Mouse (Mus musculus): Measurements from ENCODE around the gene Igsf9. TPM values are rescaled to one million over a fixed set of nuclear protein-coding genes. Genes with fewer than 3 reads are reported as not detected.

Gene Igsf9
- total RNA-seq (2021), result under 1 TPM; 0.75 to 0.76 TPM

GRCm38 (mm10) chr1:172481540-172482280, at the start of gene Igsf9:
TSS of gene Igsf9 (plus strand) at chr1:172481788.
- intact Hi-C loops (cut with DNase I), result no loop called here
- peak; percentile 81 to 85 for DNase-seq

GRCm38 (mm10) chr1:172431836-172432586, 49.6 kb upstream of the Igsf9 start:
- intact Hi-C loops (cut with DNase I), result loop anchor here (2.0 kb wide), 1 partner anchor 19 kb away; no protein-coding TSS in a partner anchor
- DNase-seq, result peak; percentile 52 to 56

DNA sequence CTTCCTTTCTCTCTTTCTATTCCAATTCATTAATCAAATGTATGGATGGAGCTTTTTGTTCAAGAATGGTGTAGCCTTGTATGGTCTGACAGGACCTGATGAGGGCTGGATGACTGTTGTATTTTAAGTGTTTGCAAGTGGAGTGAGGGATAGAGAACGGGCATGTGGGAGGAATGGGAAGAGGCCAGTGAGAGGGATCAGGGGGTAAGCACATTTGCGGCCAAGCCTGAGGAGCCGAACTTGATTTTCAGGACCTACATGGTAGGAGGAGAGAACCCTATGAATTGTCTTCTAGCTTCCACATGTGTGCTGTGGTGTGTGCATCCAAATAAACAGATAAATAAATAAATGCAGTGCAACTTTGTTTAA, 49.0 kb upstream of the Igsf9 start:
- intact Hi-C loops (cut with DNase I), result loop anchor here (2.0 kb wide), 1 partner anchor 20 kb away; no protein-coding TSS in a partner anchor
- no peak for DNase-seq

- DNase-seq, result no peak
- intact Hi-C loops (cut with DNase I), result loop anchor here (2.0 kb wide), 1 partner anchor 20 kb away; no protein-coding TSS in a partner anchor
Observed at GRCm38 (mm10) chr1:172433012-172433850, 48.4 kb upstream of the Igsf9 start.

DNA sequence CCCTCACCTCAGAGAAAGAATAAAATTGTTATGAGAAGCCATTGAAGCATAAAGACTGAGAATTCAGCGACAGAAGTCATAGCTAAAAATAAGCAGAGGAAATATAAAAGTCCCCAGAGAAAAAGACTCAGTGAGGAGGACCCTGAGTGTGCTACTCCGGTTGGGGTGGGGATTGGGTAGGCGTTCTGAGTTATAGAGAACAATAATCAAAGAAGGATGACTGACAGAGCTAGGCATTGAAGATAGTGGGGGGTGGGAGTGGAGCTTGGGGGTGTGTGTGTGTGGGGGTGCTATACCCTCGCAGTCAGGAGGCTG, 47.8 kb upstream of the Igsf9 start:
- intact Hi-C loops (cut with DNase I), result loop anchor here (2.0 kb wide), 1 partner anchor 21 kb away; no protein-coding TSS in a partner anchor
- no peak for DNase-seq

GRCm38 (mm10) chr1:172436785-172437184, 44.8 kb upstream of the Igsf9 start:
- intact Hi-C loops (cut with DNase I), result no loop called here
- no peak for DNase-seq

DNA sequence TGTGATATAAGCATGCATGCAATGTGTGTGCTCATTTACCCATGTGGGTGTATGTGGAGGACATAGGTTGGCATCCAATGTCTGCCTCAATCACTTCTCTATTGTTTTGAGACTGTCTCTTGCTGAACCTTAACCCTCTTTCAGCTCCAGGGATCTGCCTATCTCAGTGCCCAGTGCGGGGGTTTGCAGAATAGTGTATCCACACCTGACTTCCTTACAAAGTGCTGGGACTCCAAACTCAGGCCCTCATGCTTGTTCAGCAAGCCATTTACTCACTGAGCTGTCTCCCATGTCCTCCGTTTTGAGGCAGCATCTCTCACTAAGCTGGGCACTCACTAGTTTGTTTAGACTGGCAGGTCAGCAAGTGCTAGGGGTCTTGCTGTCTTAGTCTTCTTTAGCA, 43.0 kb upstream of the Igsf9 start:
- no peak for DNase-seq

GRCm38 (mm10) chr1:172440521-172440920, 41.1 kb upstream of the Igsf9 start:
- no peak for DNase-seq
- intact Hi-C loops (cut with DNase I), result no loop called here

More for the DNA sequence above, 43.0 kb upstream of the Igsf9 start:
- intact Hi-C loops (cut with DNase I), result no loop called here

GRCm38 (mm10) chr1:172441935-172442445, 39.6 kb upstream of the Igsf9 start:
- no peak for DNase-seq
- intact Hi-C loops (cut with DNase I), result no loop called here

GRCm38 (mm10) chr1:172450226-172450625, 31.4 kb upstream of the Igsf9 start:
- intact Hi-C loops (cut with DNase I), result no loop called here
- no peak for DNase-seq

DNA sequence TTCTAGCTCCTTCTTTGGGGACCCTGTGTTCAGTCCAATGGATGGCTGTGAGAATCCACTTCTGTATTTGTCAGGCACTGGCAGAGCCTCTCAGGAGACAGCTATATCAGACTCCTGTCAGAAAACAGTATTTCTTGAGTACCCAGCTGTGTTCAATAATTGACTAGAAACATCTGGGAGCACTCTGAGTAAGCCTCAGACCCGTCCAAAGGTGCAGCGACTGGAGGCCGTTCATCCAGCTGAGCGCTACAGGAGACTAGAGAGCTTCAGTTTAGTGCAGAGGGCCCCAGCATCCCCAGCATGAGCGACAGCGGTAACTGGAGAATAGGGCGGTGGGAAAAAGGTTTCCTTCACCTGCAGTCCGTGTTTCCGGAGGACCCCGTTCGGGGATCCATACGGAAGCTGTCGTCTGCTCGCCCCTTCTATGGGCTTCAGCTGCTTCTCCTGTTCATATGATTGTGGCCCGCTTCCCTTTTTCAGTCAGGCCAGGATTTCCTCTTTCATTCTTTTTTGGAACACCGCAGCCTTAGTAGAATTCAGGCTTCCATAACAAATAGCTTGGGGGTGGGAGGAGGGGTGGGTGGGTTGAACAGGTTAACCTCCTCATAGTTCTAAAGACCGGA, 30.6 kb upstream of the Igsf9 start:
- DNase-seq, result no peak
- intact Hi-C loops (cut with DNase I), result no loop called here

DNA sequence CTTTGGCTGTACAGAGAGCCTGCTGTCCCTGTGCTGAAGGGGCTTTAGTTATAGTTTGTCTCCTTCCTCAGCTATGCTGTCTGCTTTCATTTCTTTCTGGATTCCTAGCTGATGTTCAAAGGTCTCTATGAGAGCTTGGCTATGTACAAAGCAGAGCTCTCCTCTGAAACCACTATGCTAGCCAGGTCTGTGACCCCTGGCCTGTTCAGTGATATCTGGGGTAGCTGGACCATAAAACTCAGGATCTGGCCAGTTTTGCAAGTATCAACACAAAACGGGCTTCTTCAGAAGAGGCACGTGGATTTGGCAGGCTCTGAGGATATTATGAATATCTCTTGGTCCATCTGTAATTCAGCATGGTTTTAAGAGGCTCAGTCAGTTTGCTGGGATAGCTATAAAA, 28.7 kb upstream of the Igsf9 start:
- intact Hi-C loops (cut with DNase I), result no loop called here

DNA sequence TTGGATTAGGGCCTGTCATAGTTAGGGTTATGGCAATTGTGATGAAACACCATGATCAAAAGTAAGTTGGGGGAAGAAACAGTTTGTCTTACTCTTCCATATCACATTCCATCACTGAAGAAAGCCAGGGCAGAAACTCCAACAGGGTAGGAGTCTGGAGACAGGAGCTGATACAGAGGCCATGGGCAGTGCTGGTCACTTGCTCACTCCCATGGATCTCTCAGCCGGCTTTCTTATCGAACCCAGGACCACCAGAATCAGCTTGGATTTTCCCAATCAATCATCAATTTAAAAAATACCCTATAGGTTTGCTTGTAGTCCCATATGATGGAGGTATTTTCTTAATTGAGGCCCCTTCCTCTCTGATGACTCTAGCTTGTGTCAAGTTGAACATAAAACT, 27.8 kb upstream of the Igsf9 start:
- no peak for DNase-seq
- intact Hi-C loops (cut with DNase I), result no loop called here

More for the DNA sequence above, 28.7 kb upstream of the Igsf9 start:
- DNase-seq, result no peak

- DNase-seq, result no peak
- intact Hi-C loops (cut with DNase I), result no loop called here
Observed at GRCm38 (mm10) chr1:172455416-172455815, 26.2 kb upstream of the Igsf9 start.

GRCm38 (mm10) chr1:172456001-172456677, 25.4 kb upstream of the Igsf9 start:
- intact Hi-C loops (cut with DNase I), result no loop called here
- DNase-seq, result peak in 1 of 2 experiments; percentile 17

DNA sequence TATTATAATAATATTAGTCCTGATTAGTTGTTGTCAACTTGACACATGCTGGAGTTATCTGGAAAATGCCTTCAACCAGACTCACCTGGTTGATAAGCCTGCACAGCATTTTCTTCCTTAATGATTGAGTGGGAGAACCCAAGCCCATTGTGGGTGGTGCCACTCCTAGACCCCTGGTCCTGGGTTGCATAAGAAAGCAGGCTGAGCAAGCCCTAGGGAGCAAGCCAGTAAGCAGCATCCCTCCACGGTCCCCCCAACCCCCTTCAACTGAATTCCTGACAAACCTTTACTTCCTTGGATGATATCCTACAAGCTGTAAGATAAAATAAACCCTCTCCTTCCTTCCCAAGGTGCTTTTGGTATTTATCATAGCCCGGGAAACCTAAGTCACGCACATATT, 24.4 kb upstream of the Igsf9 start:
- no peak for DNase-seq
- intact Hi-C loops (cut with DNase I), result no loop called here

DNA sequence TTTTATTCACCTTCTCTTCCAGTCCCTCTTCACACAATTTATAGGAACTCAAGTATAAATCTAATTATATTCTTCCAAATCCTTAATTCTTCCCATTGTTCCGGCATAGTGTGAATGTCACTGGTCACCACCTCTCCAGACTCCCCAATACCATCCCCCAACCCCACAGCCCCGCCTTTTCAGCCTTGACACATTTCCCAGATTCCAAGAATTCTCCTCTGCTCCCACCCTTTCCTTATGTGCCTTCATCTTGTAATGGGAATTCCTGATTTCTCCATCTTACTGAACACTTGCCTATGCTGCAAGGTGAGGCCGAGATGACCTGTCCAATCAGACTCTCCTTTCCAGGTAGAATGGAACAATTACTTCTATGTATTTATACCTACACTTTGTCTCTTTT, 23.5 kb upstream of the Igsf9 start:
- intact Hi-C loops (cut with DNase I), result no loop called here
- no peak for DNase-seq

- no peak for DNase-seq
- intact Hi-C loops (cut with DNase I), result no loop called here
Observed at GRCm38 (mm10) chr1:172461602-172462001, 20.0 kb upstream of the Igsf9 start.

DNA sequence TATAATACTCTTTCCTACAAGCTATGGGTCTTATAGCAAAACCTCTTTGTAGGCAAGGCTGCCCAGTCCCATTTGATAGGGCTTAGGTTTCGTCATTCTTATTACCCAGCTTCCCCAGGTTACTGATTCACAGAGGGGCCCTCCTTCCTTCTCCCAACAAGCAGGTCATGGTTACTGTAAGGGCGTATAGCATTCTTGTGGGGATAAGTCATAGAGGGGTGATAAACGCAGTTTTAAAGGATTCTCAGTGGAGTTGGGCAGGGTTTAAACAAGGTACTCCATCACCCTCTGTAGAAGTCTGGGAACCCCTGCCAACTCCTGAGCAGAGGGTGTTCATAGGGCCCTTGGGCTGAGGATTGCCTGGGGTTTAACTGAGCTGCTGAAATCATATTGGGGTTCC, 19.1 kb upstream of the Igsf9 start:
- DNase-seq, result no peak
- intact Hi-C loops (cut with DNase I), result no loop called here
